Mouse (Mus musculus) heart, postnatal 0 days (tissue): Measurements from ENCODE around the gene Traf5. TPM values are rescaled to one million over a fixed set of nuclear protein-coding genes. Genes with fewer than 3 reads are reported as not detected.

Experiments used
- ATAC-seq: fragments of 200-750 bp; cut with Nextera tagmentation; 2 replicates; pipeline ENCODE4 v1.8.0; 2017; ENCODE audit warnings: low read depth, moderate number of reproducible peaks, moderate library complexity; ENCODE audit not compliant: insufficient read depth
- DNase-seq: peaks from one replicate; pipeline ENCODE4 v3.0.0-alpha.2; 2016; ENCODE audit warnings: low spot score
- H3K27ac ChIP-seq: fragments of 300-500 bp; sonication (generic); 2 replicates; pipeline ENCODE4 v1.5.1; 2014; ENCODE audit warnings: low read depth, mild to moderate bottlenecking
- H3K27me3 ChIP-seq: fragments of 300-500 bp; sonication (generic); 2 replicates; pipeline ENCODE4 v1.6.1; 2014; ENCODE audit warnings: low read length, mixed read lengths; ENCODE audit not compliant: control insufficient read depth, insufficient read depth
- H3K36me3 ChIP-seq: fragments of 300-500 bp; sonication (generic); replicated peaks from 2 replicates; pipeline ENCODE4 v1.6.1; 2014; ENCODE audit warnings: low read length, mixed read lengths; ENCODE audit not compliant: control insufficient read depth, insufficient read depth
- H3K4me1 ChIP-seq: fragments of 300-500 bp; sonication (generic); 2 replicates; pipeline ENCODE4 v1.6.1; 2014; ENCODE audit warnings: antibody characterized with exemption; ENCODE audit not compliant: control insufficient read depth, insufficient read depth
- H3K4me2 ChIP-seq: fragments of 300-500 bp; sonication (generic); 2 replicates; pipeline ENCODE4 v1.6.1; 2014; ENCODE audit warnings: low read depth, mild to moderate bottlenecking, low read length, moderate library complexity
- H3K4me3 ChIP-seq: fragments of 300-500 bp; sonication (generic); 2 replicates; pipeline ENCODE4 v1.5.1; 2014; ENCODE audit warnings: low read depth, low read length
- H3K9ac ChIP-seq: fragments of 300-500 bp; sonication (generic); replicated peaks from 2 replicates; pipeline ENCODE4 v1.6.1; 2014; ENCODE audit warnings: low read depth, low read length, mixed read lengths
- H3K9me3 ChIP-seq: fragments of 300-500 bp; sonication (generic); replicated peaks from 2 replicates; pipeline ENCODE4 v1.6.1; 2016; ENCODE audit warnings: low read length; ENCODE audit not compliant: control insufficient read depth
- CTCF ChIP-seq: IDR thresholded peaks from 2 replicates; pipeline ENCODE4 v1.5.1; 2016; ENCODE audit warnings: antibody characterized with exemption, control low read depth, low read depth
- EP300 ChIP-seq: IDR thresholded peaks from 2 replicates; pipeline ENCODE4 v1.6.1; 2016; ENCODE audit warnings: antibody characterized with exemption, low read depth
- WGBS: fragments of 180-500 bp; shearing (Covaris S2); extraction: QIAGEN DNeasy Blood & Tissue Kit; methylation state at CpG from one replicate; pipeline ENCODE4 v1.1.7; 2014; 5-methylcytosine and 5-hydroxymethylcytosine counted together
- polyA plus RNA-seq: library from polyadenylated mRNA; unstranded; fragments of >200 nt; fragmentation: Nextera tagmentation; extraction: Ambion mirVana; gene quantifications from 2 replicates; pipeline ENCODE4 v1.2.1, GENCODE M21; 2015
- total RNA-seq: library from RNA; depleted of rRNA; stranded (reverse); fragments of >200 nt; gene quantifications from 2 replicates; pipeline ENCODE4 v1.2.3, GENCODE M21; 2014; ENCODE audit warnings: low replicate concordance

The Traf5 gene
- total and polyA plus RNA-seq, 2 experiments from 2014 or later, result 5.7 to 14.7 TPM

DNA sequence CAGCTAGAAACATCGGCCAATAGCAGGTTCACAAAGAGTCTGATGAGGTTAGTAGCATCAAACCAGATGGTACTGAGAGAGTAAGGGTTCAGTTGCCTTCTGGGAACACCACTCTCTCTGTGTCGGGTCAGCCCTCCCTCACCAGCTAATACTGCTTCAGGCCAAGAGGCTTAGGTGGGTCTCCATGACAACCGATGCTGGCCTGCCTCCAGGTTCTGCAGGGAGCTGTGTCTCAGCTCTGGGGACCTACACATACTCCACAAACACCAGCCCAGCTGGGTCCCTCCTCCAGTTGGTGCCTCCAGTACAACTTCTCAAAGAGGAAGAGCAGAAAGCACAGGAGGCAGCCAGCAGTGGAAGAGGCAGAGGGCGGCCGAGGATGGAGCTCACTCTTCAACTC, 115.2 kb downstream of the Traf5 start, which contains the start of gene Rd3:
Gene Rd3 (plus strand): TSS at position 184 of the 400 bp plus-strand sequence.
- DNase-seq (peak; percentile 52), ATAC-seq (no peak; the same call in 1 of the 2 replicates)
- H3K9me3 ChIP-seq, result no peaks in the 10 kb centered on the region
- H3K4me2 ChIP-seq, result no peak within 1 kb of the TSS
- TF ChIP-seq CTCF (no peak), EP300 (no peak)
- peaks cover 31% of the 10 kb centered on the region for H3K4me1 ChIP-seq
- H3K9ac ChIP-seq, result no peak within 1 kb of the TSS
- 44% methylated on average over 5 of the region's 5 CpGs for WGBS
- H3K27ac ChIP-seq, result no peak within 1 kb of the TSS
- no peaks in the 10 kb centered on the region for H3K36me3 ChIP-seq
- no peak within 1 kb of the TSS for H3K4me3 ChIP-seq
- H3K27me3 ChIP-seq, result no peaks in the 10 kb centered on the region

DNA sequence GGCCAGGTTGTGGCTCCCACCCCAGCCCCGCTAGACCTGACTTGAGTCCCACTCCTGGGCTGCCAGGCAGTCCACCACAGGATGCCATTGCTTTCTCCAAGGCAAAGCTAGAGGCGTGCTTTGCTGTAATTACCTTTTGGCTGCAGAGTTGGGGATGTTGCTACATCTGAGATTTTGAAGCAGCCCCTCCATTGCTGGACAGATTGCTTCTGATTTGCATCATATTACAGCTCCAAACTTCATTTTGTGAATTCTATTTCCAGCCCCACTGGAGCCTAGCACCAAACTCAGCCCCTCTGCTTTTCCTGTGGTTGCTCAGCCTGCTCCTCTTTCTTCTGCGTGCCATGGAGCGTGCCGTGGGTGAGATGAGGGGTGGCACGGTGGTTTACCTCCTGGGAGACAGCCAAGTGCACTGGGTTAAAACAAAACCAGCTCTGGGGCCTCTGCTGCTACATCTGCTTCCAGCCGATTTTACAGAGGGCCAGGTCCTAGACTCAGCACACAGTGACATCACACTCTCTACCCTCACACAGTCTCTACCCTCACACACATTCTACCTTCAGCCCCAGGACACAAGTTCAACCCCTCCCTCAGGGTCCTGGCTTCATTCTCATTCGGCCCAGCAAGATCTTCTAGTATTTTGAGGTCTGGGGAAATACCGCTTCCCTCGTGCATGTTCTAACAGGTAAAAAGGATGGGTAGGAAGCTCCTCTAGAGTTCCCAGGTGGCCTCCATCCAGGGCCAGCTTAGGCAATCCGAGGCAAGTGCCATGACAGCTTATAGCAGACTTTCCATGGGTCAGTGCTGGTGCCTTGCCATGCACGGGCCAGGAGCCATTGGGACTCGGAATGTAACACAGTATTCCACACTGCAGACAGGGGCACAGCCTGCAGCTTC, 117.6 kb downstream of the Traf5 start:
- Histone ChIP-seq H3K4me2 (no peak overlapping the region), H3K27ac (no peak overlapping the region), H3K36me3 (no peaks in the 10 kb centered on the region), H3K9ac (no peak overlapping the region), H3K27me3 (no peaks in the 10 kb centered on the region), H3K4me3 (no peak overlapping the region), H3K4me1 (peaks cover 10% of the 10 kb centered on the region), H3K9me3 (no peaks in the 10 kb centered on the region)
- no peak for DNase-seq
- no peak for ATAC-seq
- WGBS, result 68% methylated on average over 13 of the region's 13 CpGs
- TF ChIP-seq EP300 (no peak), CTCF (no peak)

DNA sequence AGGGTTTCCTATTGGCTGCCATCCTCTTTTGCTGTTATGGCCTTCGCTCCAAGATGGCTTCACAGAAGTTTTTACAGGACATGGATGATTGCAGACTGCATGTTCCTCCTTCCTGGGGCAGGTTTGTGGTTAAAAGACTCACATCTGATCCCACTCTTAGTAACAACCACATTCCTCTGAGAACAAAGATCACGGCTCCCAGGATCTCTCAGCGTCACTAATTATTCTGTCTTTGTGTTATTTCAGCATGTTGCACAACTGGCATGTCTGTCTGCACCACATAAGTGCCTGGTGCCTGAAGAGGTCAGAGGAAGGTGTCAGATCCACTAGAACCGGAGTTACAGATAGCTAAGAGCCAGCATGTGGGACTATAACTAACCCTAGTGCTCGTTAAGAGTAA, 122.4 kb downstream of the Traf5 start:
- Histone ChIP-seq H3K36me3 (no peaks in the 10 kb centered on the region), H3K4me1 (no peaks in the 10 kb centered on the region), H3K4me2 (no peak overlapping the region), H3K9me3 (no peaks in the 10 kb centered on the region), H3K9ac (no peak overlapping the region), H3K27me3 (no peaks in the 10 kb centered on the region), H3K4me3 (no peak overlapping the region), H3K27ac (no peak overlapping the region)
- DNase-seq, result no peak
- ATAC-seq, result no peak
- TF ChIP-seq CTCF (no peak), EP300 (no peak)
- 74% methylated on average over 5 of the region's 5 CpGs for WGBS

DNA sequence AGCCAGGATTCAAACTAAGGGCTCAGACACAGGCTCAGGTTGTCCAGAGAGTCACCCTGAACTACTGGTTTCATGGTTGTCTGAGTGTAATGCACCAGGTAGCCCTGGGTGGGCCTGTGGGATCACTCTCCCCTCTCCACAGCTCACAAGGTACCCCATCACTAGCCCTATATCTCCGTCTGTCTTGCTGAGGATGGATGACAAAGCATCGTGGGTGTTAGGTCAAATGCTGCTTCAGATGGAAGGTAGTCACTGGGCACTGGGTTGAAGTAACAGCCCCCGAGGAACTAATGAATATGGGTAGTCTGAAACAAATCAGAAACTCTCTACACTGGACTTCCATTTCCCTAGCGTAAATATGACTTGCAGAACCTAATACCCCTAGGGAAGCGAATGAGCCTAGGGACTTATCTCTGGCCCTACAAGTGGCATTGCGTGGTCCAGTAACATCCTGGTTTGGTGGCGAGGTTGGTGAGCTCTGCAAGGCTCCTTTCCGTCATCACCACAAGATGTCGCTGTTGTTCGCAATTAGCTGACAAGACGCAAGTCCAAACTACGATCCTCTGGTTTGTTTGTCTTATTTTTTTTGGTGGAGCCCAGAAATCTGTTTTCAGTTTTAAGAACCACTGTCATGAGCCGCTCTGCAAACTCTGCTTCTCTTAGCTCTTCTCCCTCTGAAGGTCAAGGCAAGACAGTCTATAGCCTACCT, 127.4 kb downstream of the Traf5 start:
- ATAC-seq (peak; percentile 60; the same call in 1 of the 2 replicates), DNase-seq (peak; percentile 78)
- Histone ChIP-seq H3K9me3 (no peaks in the 10 kb centered on the region), H3K4me1 (no peaks in the 10 kb centered on the region), H3K9ac (no peak overlapping the region), H3K4me2 (no peak overlapping the region; the same call in 1 of the 2 replicates), H3K4me3 (no peak overlapping the region; the same call in 1 of the 2 replicates), H3K27me3 (no peaks in the 10 kb centered on the region), H3K36me3 (no peaks in the 10 kb centered on the region), H3K27ac (no peak overlapping the region)
- TF ChIP-seq CTCF, result peak; percentile 93
- no peak for TF ChIP-seq EP300
- WGBS, result 16% methylated on average over 13 of the region's 13 CpGs

- Histone ChIP-seq H3K9ac (no peak overlapping the region), H3K36me3 (no peaks in the 10 kb centered on the region), H3K9me3 (no peaks in the 10 kb centered on the region), H3K27me3 (no peaks in the 10 kb centered on the region), H3K4me3 (no peak overlapping the region), H3K27ac (no peak overlapping the region), H3K4me2 (no peak overlapping the region), H3K4me1 (no peaks in the 10 kb centered on the region)
- DNase-seq (peak; percentile 78), ATAC-seq (peak; percentile 85)
- TF ChIP-seq CTCF (peak; percentile 93), EP300 (no peak)
- WGBS, result 35% methylated on average over 8 of the region's 8 CpGs
Measured at GRCm38 (mm10) chr1:191963948-191964772, 128.2 kb downstream of the Traf5 start.
